Mouse (Mus musculus): ENCODE results near the gene Cenpo.

DNA sequence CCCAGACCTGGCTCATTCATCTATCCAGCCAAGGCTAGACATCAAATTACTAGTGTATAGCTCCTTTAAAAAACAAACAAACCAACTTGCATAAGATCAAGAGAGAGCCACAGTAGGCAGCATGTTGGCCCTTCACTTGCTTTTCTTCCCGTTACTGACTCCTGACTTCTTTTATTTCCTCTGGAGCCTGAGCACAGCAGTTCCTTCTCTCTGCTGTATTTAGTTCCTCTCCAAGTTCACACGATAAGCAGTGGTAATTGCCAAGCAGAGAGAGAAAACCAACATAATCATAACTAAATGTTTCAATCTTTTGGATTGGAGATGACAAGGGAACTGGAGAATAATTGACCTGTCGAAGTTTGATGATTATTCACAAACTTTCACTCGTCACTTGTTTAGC, 1.3 kb downstream of the Cenpo start:
- no peak for TF ChIP-seq CTCF (IDR thresholded peaks at IDR 0.05; ENCODE audit: extremely low read depth, insufficient read length, insufficient replicate concordance, low read depth, low read length)
- no peak for TF ChIP-seq POLR2A (IDR thresholded peaks at IDR 0.05; ENCODE audit: low read depth, low read length)

Data from small intestine, adult 2 months (tissue).